Mouse (Mus musculus): ENCODE measurements at regions not wholly inside any gene's neighbourhood (a gene's known extent, or its start where the extent isn't known, plus 50 kb on each side); places are given as distances from the start of the nearest gene placed in this dataset.
A peak's percentile ranks its signal among the peaks of the same experiment; 100 is the strongest.

- DNase-seq (peak; percentile 36), ATAC-seq (ENCODE audit: insufficient read depth) (peak; percentile 65)
- Histone ChIP-seq H3K9me3 (ENCODE audit: low read depth, low read length) (no peaks in the 10 kb centered on the region), H3K9ac (no peak overlapping the region), H3K36me3 (ENCODE audit: insufficient read depth) (no peaks in the 10 kb centered on the region), H3K4me2 (no peak overlapping the region), H3K27me3 (ENCODE audit: insufficient read depth, low read length) (no peaks in the 10 kb centered on the region), H3K4me1 (ENCODE audit: insufficient read depth) (no peaks in the 10 kb centered on the region), H3K27ac (ENCODE audit: low read depth) (peak overlapping the region; percentile 18; the same call in 1 of the 2 replicates), H3K4me3 (ENCODE audit: low read depth, low read length) (no peak overlapping the region)
- WGBS: 35% methylated on average over 5 of the region's 5 CpGs
- no peak for TF ChIP-seq CTCF (IDR thresholded peaks at IDR 0.05; ENCODE audit: low read depth)
These were observed 213.7 kb upstream of the B3gat1 start for GRCm38 (mm10) chr9:26519581-26520501.

GRCm38 (mm10) chr9:26524089-26524488 lies 209.4 kb upstream of the B3gat1 start:
- 24% methylated on average over 1 of the region's 1 CpGs for WGBS
- no peak overlapping the region for H3K4me3 ChIP-seq (ENCODE audit: low read depth, low read length)
- H3K4me2 ChIP-seq: no peak overlapping the region
- H3K36me3 ChIP-seq (ENCODE audit: insufficient read depth): no peaks in the 10 kb centered on the region
- no peak for TF ChIP-seq CTCF (IDR thresholded peaks at IDR 0.05; ENCODE audit: low read depth)
- H3K27ac ChIP-seq (ENCODE audit: low read depth): no peak overlapping the region
- no peaks in the 10 kb centered on the region for H3K27me3 ChIP-seq (ENCODE audit: insufficient read depth, low read length)
- H3K9ac ChIP-seq: no peak overlapping the region
- DNase-seq: no peak
- no peaks in the 10 kb centered on the region for H3K9me3 ChIP-seq (ENCODE audit: low read depth, low read length)
- ATAC-seq (ENCODE audit: insufficient read depth): no peak
- no peaks in the 10 kb centered on the region for H3K4me1 ChIP-seq (ENCODE audit: insufficient read depth)

GRCm38 (mm10) chr9:26528761-26529160 lies 204.8 kb upstream of the B3gat1 start:
- H3K4me2 ChIP-seq: no peak overlapping the region
- ATAC-seq (ENCODE audit: insufficient read depth) (no peak), DNase-seq (no peak)

GRCm38 (mm10) chr9:26539042-26539441 lies 194.5 kb upstream of the B3gat1 start:
- Histone ChIP-seq H3K4me1 (ENCODE audit: insufficient read depth) (no peaks in the 10 kb centered on the region), H3K27ac (ENCODE audit: low read depth) (no peak overlapping the region), H3K36me3 (ENCODE audit: insufficient read depth) (no peaks in the 10 kb centered on the region), H3K4me2 (no peak overlapping the region), H3K9me3 (ENCODE audit: low read depth, low read length) (no peaks in the 10 kb centered on the region), H3K4me3 (ENCODE audit: low read depth, low read length) (no peak overlapping the region), H3K27me3 (ENCODE audit: insufficient read depth, low read length) (no peaks in the 10 kb centered on the region), H3K9ac (no peak overlapping the region)
- WGBS: 89% methylated on average over 2 of the region's 2 CpGs
- ATAC-seq (ENCODE audit: insufficient read depth) (no peak), DNase-seq (no peak)
- TF ChIP-seq CTCF (IDR thresholded peaks at IDR 0.05; ENCODE audit: low read depth): no peak

More at GRCm38 (mm10) chr9:26528761-26529160, 204.8 kb upstream of the B3gat1 start:
- 12% methylated on average over 3 of the region's 3 CpGs for WGBS
- H3K27ac ChIP-seq (ENCODE audit: low read depth): no peak overlapping the region
- H3K9me3 ChIP-seq (ENCODE audit: low read depth, low read length): no peaks in the 10 kb centered on the region
- H3K4me1 ChIP-seq (ENCODE audit: insufficient read depth): no peaks in the 10 kb centered on the region
- no peak overlapping the region for H3K9ac ChIP-seq
- no peaks in the 10 kb centered on the region for H3K27me3 ChIP-seq (ENCODE audit: insufficient read depth, low read length)
- H3K4me3 ChIP-seq (ENCODE audit: low read depth, low read length): no peak overlapping the region
- no peaks in the 10 kb centered on the region for H3K36me3 ChIP-seq (ENCODE audit: insufficient read depth)
- no peak for TF ChIP-seq CTCF (IDR thresholded peaks at IDR 0.05; ENCODE audit: low read depth)

GRCm38 (mm10) chr9:26548328-26548922 lies 185.1 kb upstream of the B3gat1 start:
- WGBS: 51% methylated on average over 4 of the region's 4 CpGs
- no peak overlapping the region for H3K4me3 ChIP-seq (ENCODE audit: low read depth, low read length)
- H3K36me3 ChIP-seq (ENCODE audit: insufficient read depth): no peaks in the 10 kb centered on the region
- DNase-seq (peak; percentile 3), ATAC-seq (ENCODE audit: insufficient read depth) (no peak)
- H3K4me2 ChIP-seq: no peak overlapping the region
- no peaks in the 10 kb centered on the region for H3K9me3 ChIP-seq (ENCODE audit: low read depth, low read length)
- H3K4me1 ChIP-seq (ENCODE audit: insufficient read depth): no peaks in the 10 kb centered on the region
- no peak for TF ChIP-seq CTCF (IDR thresholded peaks at IDR 0.05; ENCODE audit: low read depth)
- no peak overlapping the region for H3K27ac ChIP-seq (ENCODE audit: low read depth)
- H3K9ac ChIP-seq: no peak overlapping the region
- no peaks in the 10 kb centered on the region for H3K27me3 ChIP-seq (ENCODE audit: insufficient read depth, low read length)

- H3K9me3 ChIP-seq (ENCODE audit: low read depth, low read length): no peaks in the 10 kb centered on the region
- no peak overlapping the region for H3K4me2 ChIP-seq
- H3K4me3 ChIP-seq (ENCODE audit: low read depth, low read length): no peak overlapping the region
- no peaks in the 10 kb centered on the region for H3K36me3 ChIP-seq (ENCODE audit: insufficient read depth)
- TF ChIP-seq CTCF (IDR thresholded peaks at IDR 0.05; ENCODE audit: low read depth): no peak
- no peak for DNase-seq
- no peak overlapping the region for H3K9ac ChIP-seq
- no peak for ATAC-seq (ENCODE audit: insufficient read depth)
- H3K27ac ChIP-seq (ENCODE audit: low read depth): no peak overlapping the region
- no peaks in the 10 kb centered on the region for H3K27me3 ChIP-seq (ENCODE audit: insufficient read depth, low read length)
- 72% methylated on average over 4 of the region's 4 CpGs for WGBS
- H3K4me1 ChIP-seq (ENCODE audit: insufficient read depth): no peaks in the 10 kb centered on the region
These were observed 184.4 kb upstream of the B3gat1 start for GRCm38 (mm10) chr9:26549118-26549517.

- H3K4me1 ChIP-seq (ENCODE audit: insufficient read depth): no peaks in the 10 kb centered on the region
- H3K4me2 ChIP-seq: no peak overlapping the region
- H3K27ac ChIP-seq (ENCODE audit: low read depth): no peak overlapping the region
- no peak overlapping the region for H3K9ac ChIP-seq
- no peaks in the 10 kb centered on the region for H3K27me3 ChIP-seq (ENCODE audit: insufficient read depth, low read length)
- H3K4me3 ChIP-seq (ENCODE audit: low read depth, low read length): no peak overlapping the region
- DNase-seq (no peak), ATAC-seq (ENCODE audit: insufficient read depth) (no peak)
- no peaks in the 10 kb centered on the region for H3K36me3 ChIP-seq (ENCODE audit: insufficient read depth)
- WGBS: 64% methylated on average over 2 of the region's 2 CpGs
- no peak for TF ChIP-seq CTCF (IDR thresholded peaks at IDR 0.05; ENCODE audit: low read depth)
- H3K9me3 ChIP-seq (ENCODE audit: low read depth, low read length): no peaks in the 10 kb centered on the region
These were observed 184.0 kb upstream of the B3gat1 start for GRCm38 (mm10) chr9:26549551-26549950.
